Mouse (Mus musculus) layer of hippocampus, postnatal 36 days (tissue): Measurements from ENCODE around the gene Myh14. TPM values are rescaled to one million over a fixed set of nuclear protein-coding genes. Genes with fewer than 3 reads are reported as not detected.
A peak's percentile ranks its signal among the peaks of the same experiment; 100 is the strongest.

Experiments
- DNase-seq, 2 experiments: peaks; one replicate each; pipeline ENCODE4 v3.0.0; 2022
- total RNA-seq, 2 experiments: library from RNA; stranded (reverse); gene quantifications; 2 replicates each; pipeline ENCODE4 v1.2.3; 2021

The Myh14 gene
- total RNA-seq, 2 experiments from 2014 or later, result 27.7 to 28.1 TPM

DNA sequence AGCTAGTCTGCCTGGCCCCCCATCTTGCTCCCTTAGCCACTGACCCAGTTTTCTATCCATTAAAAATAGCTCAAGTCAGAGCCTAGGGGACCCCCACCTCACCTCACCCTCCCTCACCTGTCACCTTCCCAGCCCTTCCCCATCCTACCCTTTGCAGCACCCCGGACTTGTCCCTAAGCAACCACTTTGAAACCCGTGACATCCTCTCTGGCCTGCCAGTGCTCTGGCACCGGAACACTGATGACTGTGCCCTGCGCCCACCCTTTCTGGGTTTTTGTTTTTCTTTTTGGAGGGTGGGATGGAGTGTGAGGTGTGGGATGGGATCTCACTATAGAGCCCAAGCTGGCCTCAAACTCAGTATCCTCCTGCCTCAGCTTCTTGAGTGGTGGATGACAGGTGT lies 73.0 kb downstream of the Myh14 start:
- no peak for DNase-seq

DNA sequence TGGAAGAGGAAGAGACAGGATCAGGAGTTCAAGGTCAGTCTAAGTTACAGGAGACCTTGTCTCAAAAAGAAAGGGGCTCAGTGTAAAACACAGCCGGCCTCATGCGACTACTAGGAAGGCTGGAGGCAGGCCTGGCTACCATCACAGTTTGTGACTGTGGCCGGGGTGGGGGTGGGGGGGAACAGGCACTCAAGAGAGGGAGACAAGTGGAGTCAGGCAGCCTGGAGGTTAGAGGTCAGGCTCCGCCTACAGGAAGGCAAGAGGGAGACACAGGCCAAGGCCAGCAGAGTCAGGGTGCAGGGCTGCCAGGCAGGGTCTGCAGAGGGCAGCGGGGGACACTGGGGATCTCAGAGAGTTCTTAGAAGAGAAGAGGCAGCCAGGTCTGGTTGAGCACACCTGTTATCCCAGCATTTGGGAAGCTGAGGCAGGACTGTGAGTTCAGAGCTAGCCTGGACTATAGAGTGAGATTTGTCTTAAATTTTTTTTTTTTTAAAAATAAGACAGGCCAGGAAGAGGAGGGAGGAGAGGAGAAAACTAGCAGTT lies 73.6 kb downstream of the Myh14 start:
- no peak for DNase-seq

DNA sequence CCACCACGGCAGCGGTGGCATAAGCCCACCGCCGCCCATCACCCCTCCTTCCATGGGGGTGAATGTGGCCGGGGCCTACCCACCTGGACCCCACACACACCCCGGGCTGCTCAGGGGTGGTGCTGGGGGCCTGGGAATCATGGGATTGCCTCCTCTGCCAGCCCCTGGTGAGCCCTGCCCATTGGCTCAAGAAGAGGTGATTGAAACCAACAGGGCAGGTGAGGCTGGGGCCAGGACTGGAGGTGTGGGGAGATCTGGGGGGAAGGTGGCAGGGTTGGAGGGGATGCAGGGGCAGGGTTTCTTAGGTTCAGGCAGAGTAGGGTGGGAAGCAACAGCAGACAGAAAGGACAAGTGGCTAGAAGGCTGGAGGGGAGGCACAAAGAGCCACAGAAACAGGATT lies 74.6 kb downstream of the Myh14 start:
- DNase-seq, result no peak

DNA sequence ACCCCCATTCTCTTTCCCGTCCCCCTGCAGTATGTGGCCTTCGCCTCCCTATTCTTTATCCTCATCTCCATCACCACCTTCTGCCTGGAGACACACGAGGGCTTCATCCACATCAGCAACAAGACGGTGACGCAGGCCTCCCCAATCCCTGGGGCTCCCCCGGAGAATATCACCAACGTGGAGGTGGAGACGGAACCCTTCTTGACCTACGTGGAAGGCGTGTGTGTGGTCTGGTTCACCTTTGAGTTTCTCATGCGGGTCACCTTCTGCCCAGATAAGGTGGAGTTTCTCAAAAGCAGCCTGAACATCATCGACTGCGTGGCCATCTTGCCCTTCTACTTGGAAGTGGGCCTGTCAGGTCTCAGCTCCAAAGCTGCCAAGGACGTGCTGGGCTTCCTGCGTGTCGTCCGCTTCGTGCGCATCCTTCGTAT lies 75.5 kb downstream of the Myh14 start:
- DNase-seq, result no peak

DNA sequence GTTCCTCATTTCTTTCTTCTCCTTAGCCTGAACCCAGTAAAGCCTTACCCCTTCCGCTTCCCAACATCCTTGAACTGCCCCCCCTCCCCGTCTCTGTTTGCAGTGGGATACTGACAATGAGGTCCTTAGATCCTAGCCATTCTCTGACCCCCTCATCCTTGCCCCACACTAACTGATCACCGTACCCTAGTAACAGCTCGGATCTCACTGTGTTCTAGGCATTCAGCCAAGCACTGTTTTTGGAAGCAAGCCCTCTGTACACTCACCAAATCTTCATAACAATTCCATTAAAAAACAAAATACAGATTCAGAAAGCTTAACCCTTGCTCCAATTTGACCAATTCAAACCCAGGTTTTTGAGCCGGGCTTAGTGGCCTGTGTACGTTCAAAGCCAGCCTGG lies 76.4 kb downstream of the Myh14 start:
- DNase-seq, result peak; percentile 57 to 72

DNA sequence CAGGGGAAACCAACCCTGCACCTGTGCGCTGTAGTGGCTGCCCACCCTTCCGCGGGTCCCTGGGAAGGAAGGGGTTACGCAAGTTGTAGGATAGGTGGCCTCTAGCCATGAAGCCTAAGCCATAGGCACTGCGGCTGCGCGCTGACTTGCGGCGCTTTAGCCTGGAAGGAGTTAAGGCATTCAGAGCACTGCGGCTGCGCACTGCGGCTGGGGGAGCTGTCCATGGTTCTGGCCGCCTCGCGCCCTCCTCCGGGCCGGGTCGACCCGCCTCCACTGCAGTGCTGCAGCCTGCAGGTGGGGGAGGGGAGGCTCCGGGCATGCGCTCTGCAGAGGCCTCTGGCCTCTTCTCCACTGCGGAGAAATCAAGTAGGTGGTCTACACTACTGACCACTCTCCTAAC lies 76.9 kb downstream of the Myh14 start:
- peak; percentile 89 for DNase-seq

DNA sequence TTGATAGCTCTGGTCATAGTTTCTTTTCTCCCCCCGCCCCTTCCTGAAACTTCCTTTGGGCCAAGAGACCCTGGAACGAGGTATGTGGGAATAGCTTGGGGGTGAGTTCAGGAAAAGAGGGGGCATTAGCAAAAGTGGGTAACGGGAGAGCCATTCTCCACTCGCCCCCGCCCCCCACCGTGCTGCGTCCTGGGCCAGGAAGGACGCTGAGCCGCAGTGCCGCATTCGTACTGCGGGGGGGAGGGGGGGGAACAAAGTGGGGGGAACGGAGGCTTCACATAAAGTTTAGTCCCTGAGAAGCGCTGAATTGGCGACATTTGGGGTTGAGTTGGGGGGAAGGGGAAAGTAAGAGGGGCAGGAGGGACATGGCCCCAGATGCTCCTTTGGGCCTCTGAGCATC lies 77.6 kb downstream of the Myh14 start:
- DNase-seq, result no peak

DNA sequence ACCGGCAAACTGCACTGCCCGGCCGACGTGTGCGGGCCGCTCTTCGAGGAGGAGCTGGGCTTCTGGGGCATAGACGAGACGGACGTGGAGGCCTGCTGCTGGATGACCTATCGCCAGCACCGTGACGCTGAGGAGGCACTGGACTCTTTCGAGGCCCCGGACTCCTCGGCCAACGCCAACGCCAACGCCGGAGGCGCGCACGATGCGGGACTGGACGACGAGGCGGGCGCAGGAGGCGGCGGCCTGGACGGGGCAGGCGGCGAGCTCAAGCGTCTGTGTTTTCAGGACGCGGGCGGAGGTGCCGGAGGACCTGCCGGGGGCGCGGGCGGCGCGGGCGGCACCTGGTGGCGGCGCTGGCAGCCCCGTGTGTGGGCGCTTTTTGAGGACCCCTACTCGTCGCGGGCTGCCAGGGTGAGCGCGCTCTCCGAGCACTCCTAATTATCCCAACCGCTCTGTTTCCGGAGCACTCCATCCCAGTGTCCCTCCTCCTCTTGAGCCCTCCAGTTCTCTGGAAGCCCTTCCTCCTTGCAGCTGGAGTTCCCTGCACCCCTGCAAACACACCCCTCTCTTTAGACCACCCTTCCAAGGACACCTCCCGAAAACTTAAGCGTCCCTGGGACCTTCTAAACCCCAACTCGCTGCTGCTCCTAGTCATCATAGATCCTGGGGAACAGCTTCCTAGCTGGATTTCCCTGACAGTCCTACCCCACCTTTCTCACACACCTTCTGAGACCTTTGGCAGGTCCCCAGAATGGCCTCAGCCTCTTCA lies 79.1 kb downstream of the Myh14 start:
- DNase-seq, result no peak

DNA sequence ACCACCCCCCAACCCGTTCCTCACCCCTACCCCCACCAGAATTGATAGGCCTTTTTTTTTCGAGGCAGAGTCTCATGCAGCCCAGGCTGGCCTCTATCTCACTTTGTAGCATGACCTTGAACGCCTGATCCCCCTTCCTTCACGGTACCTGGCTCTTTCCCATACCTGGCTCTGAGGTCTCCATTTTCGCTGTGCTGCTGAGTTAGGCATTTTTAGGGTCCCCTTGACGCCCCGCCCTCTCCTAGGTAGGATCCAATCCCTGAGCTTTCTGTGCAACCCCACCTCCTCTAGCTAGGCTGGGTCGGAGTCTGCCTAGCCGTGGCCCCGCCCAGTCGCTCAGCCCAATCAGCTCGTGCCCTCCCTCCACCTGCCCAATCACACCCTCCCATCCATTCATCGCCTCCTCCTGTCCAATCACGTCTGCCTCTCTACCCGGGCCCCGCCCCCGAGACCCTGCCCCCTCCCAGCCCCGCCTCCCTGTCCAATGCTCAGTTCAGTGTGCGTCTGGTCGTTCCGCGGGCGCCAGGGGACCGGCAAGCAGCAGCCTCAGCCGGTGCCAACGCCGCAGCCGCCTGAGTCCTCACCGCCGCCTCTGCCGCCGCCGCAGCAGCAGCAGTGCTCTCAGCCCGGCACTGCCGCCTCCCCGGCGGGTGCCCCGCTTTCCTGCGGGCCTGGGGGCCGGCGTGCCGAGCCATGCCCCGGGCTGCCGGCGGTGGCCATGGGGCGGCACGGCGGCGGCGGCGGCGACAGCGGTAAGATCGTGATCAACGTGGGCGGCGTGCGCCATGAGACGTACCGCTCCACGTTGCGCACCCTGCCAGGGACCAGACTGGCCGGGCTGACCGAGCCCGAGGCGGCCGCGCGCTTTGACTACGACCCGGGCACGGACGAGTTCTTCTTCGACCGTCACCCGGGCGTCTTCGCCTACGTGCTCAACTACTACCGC lies 80.0 kb downstream of the Myh14 start, which contains the start of gene Kcnc3:
TSS of gene Kcnc3 (plus strand) at position 263 of the 946 bp plus-strand sequence.
- peak; percentile 92 to 95 for DNase-seq

DNA sequence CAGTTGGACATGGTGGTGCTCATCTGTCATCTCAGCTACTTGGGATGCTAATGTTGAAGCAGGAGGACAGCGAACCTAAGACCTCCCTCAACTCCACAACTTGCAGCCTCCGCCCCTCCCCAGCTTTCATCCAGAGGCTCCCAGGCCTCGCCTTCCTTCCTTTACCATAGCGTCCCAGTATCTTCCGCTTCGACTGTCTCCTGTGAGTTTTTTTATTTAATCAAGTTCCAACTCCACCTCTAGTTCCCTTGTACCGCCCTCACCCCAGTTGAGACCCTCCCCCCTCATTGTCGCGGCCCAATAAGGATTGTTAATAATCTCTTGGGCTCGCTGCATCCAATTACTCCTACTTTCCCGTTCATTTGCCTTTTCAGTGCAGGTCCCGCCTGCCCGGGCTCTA lies 80.7 kb downstream of the Myh14 start:
- DNase-seq, result no peak

DNA sequence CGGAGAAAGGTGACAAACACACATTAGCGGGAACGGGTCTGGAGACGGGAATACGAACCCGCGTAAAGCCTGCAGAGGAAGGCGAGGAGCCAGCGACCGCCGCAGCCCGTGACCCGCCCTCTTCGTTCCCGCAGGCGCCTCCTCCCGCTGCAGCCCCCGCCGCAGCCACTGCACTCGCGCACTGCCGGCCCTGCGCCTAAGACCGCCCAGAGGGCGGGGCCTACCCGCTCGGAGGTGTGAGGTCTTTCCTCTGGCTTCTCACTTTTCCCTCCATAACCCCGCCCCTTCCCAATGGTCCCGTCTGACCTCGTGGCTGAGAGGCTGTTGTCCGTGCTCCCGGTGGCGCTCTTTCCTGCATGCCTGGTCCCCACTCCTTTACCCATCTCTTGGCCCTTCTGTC lies 81.5 kb downstream of the Myh14 start:
- peak; percentile 76 to 84 for DNase-seq

DNA sequence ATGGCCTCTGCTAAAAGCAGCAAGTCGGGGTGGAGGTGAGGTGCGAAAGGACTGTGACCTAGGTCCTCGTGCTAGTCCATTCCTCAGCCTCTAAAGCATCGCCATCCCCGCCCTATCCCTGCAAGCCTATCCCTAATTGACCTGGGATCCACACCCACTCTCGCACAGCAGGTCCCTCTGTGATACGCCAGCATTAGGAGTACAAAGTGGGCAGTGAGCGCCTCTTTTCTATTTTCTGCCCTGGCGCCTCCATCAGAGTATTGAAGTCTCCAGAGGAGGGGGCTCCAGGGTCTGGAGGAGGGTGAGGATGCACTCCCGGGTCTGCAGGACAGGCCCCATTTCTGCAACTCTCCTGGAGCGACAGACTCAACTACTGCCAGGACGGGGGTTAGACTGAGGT lies 82.3 kb downstream of the Myh14 start:
- no peak for DNase-seq

DNA sequence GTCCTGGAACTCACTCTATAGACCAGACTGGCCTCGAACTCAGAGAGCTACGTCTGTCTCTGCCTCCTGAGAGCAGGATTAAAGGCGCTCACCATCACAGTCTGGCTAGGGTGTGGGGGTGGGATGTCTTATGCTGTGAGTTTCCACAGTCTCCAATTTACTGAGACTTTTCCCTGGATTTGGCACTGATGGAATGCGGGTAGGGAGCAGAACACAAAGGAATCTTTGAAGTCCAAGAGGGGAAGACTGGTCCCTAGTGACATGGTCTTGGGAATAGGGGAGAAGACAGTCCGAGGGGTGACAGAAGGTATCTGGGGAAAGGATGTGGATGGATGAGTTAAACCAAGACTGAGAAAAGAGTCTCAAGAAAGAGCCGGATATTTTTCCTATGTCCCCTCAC lies 83.0 kb downstream of the Myh14 start:
- no peak for DNase-seq

DNA sequence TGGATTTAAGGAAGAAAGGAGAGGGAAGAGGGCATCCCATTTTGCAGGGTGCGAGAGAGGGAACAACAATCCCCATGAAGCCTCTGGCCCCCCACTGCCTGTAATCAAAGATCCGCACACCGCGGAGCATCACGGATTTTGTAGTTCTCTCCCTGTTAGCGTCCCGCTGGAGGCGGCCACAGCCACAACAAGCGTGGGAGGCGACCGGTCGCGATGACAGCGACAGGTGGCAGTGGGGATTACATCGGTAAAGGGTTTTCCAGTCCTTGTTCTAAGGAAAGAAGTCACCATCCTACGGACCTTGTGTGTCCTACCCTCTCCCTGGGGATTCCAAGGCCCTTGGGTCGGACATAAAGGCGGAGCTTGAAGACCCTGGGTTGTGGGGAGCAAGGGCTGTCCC lies 83.7 kb downstream of the Myh14 start:
- DNase-seq, result peak; percentile 83 to 86

DNA sequence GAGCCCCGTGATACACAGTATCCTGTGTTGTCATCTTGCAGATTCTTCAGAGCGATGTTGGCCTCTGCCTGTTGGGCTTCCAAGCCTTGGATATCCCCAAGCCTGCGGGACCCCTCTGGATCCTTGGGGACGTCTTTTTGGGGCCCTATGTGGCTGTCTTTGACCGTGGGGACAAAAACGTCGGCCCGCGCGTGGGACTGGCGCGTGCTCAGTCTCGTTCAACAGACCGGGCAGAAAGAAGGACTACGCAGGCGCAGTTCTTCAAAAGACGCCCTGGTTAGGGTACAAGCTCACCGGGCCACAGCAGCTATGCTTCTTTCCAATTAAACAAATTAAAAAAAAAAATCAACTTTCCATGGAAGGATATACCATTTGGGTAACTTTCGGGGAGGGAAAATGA lies 84.1 kb downstream of the Myh14 start:
- peak; percentile 73 to 78 for DNase-seq

DNA sequence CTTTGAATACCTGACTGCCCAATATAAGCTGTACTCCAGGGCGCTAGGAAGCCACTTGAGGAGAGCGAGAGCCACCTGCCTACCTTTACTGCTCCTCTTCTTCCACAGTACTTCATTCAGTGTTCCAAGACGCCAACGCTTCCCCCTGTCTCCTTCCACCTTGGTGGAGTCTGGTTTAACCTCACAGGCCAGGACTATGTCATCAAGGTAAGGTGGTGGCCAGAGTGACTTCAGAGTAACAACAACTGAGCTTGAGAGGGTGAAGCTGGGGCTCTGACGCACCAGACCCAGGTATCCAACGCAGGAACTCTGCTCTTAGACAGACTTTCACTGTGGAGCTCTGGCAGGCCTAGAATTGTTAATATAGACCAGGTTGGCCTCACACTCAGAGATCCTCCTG lies 85.0 kb downstream of the Myh14 start:
- DNase-seq, result no peak

DNA sequence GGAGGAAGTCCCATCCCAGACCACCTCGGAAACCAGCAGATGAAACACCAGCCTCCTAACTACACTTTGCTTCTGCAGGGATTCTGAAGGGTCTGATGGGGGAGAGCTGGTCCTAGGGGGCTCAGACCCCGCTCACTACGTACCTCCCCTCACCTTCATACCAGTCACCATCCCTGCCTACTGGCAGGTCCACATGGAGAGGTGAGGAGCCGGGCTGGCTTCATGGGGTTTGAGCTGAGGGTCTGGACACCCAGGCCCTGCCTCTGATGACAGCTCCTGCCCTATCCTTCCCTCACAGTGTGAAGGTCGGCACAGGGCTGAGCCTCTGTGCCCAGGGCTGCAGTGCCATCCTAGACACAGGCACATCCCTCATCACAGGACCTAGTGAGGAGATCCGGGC lies 85.7 kb downstream of the Myh14 start:
- no peak for DNase-seq

DNA sequence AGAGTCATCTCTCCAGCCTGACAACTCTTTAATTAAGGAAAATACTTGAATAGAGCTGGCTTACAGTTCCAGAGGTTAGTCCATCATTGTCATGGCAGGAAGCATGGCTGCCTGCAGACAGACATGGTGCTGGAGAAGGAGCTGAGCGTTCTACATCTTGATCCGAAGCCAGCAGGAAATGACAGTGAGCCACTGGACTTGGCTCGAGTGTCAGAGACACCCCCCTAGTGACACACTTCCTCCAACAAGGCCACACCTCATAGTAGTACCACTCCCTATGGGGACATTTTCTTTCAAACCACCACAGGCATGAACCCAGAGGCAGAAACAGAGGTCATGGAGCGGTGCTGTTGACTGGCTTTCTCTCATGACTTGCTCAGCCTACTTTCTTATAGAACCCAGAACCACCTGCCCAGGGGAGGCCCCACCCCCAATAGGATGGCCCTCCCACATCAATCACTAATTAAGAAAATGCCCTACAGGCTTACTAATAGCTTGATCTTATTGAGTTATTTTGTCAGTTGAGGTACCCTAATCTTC lies 86.3 kb downstream of the Myh14 start:
- no peak for DNase-seq

DNA sequence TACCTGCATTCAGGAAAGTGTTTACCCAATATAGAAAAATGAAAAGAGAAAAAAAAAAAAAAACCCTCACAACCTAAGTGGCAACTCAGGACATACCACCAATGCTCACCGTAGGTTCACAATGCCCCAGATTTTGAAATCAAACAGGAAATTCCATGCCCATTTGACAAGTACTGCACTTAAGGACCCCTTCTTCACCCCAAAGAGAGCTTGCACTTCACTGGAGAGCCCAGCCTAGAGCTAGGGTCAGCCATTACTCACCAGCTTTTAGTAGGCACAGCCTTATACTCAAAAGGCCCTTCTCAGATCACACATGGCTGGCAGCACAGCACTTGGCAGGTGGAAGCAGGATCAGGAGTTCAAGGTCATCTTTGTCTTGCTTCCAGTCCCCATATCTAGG lies 87.5 kb downstream of the Myh14 start:
- DNase-seq, result no peak

DNA sequence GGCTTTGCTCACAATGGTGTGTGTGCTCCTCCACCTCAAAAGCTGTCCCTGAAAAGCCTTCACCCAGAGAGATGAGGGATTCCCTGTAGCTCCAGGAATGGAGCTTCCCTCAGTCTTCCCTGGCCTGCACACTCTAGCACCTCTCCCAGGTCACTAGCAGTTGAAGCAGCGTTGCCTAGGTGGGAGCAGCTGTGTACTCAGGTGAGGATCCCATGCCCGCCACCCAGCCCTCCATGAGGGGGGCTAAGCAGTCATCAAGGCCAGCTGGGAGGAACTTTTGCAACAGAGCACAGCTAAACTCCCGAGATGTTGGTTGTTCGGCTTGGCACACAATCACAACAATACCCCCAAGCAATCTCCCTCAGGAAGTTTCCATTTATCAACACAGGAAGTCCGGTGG lies 87.9 kb downstream of the Myh14 start:
- no peak for DNase-seq

DNA sequence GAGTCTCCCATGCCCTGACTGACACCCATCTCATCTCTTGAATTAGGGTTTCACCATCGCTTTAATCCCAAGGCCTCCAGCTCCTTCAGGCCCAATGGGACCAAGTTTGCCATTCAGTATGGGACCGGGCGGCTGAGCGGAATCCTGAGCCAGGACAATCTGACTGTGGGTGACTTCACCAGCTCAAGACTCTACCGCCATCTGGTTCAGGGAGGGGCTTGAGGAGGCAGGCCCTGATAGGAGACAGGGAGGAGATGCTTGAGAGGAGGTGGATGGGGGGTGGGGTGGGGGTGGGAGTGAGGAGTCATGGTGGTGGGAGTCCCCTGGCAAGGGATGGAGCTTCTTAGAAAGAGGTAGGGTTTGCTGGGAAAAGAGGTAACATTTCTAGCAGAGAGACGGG lies 89.0 kb downstream of the Myh14 start:
- no peak for DNase-seq

DNA sequence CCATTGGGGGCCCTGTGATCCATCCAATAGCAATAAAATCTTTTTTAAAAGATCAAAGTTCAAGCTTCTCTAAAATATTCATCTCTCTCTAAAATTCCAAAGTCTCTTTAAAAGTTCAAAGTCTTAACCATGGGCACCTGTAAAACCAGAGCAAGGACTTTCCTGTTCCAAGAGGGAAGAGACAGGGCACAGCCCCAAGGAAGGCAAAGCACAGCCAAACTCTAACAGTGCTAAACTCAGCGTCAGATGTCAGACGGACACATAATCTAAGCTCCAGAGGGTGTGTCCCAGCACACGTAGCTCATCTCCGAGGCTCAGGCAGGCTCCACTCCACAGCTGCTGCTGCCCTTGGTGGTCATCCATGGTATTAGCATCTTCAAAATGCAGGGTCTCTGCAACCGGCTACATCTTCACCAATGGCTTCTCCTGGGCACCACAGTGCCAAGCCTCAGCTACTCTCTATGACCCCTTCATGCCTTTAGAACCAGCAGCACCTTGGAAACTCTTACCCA lies 94.3 kb downstream of the Myh14 start:
- DNase-seq, result no peak

DNA sequence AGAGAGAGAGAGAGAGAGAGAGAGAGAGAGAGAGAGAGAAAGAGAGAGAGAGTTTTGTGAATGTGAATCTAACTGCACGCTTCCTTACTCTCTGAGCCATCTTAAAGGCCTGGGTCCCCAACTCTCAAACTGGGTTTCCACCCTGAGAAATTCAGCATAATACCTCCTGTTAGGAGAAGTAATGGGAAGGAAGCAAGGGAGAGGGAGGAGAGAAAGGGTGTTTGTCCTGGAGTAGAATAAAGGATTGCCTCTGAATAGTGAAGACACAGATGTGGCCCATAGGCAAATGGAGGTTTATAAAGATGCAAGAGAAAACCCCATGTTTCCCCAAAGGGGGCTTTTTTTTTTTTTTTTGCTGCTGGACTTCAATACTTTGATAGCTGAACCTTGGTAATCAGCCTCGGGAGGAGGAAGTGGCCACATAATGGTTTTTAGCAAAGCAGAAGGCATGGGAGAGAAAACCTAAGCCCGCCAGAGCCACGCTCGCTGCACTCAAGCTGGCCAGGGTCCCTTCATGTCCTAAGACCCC lies 97.6 kb downstream of the Myh14 start:
- no peak for DNase-seq
